9 mouse cellular contexts compared by ENCODE assay signal in genomic region chr10:20040116-20040515, GRCm38 (mm10).
A peak's percentile ranks its signal among the peaks of the same experiment; 100 is the strongest.
DNase-seq lines count a peak whose midpoint lies in the region; TF ChIP-seq lines count a peak whose summit lies in the region.
"Had no signal": no experiment of that assay in that cellular context is flagged by ENCODE, and none has a peak within 500 bp of the region (broad histone marks: within the 10 kb centered on the region; RNA-seq: fewer than 3 reads in every experiment).

No protein-coding gene starts in this region.

- H3K27ac ChIP-seq in liver, adult 2 months (replicated peaks; ENCODE audit: insufficient read depth, low read depth, low read length) = 0 out of 2 replicates have a peak overlapping the region, but pooled peaks have one; percentile 25
- peak overlapping the region; percentile 20 for H3K27ac ChIP-seq in gastrocnemius, adult 2 months
- H3K27ac ChIP-seq: embryonic facial prominence, embryonic 13.5 days had no signal

- no peaks in the 10 kb centered on the region for H3K36me3 ChIP-seq in liver, adult 2 months (ENCODE audit: control insufficient read depth, insufficient read depth, low read length)
- H3K36me3 ChIP-seq: embryonic facial prominence, embryonic 13.5 days; G1E had no signal

- no peaks in the 10 kb centered on the region for H3K27me3 ChIP-seq in liver, adult 2 months (ENCODE audit: control insufficient read depth, insufficient read depth, low read length)
- H3K27me3 ChIP-seq: embryonic facial prominence, embryonic 13.5 days had no signal

- H3K4me3 ChIP-seq in liver, adult 2 months (ENCODE audit: insufficient read depth, low read depth, low read length) = no peak overlapping the region
- no peak overlapping the region for H3K4me3 ChIP-seq in gastrocnemius, adult 2 months
- H3K4me3 ChIP-seq: embryonic facial prominence, embryonic 13.5 days had no signal

- intact Hi-C loops in gastrocnemius, adult 2 months (cut with DNase I) = no loop called here
- intact Hi-C loops in heart, postnatal 25 days (cut with DNase I) = no loop called here

- H3K4me1 ChIP-seq in liver, adult 2 months (ENCODE audit: control insufficient read depth, insufficient read depth, low read length) = peaks cover 11% of the 10 kb centered on the region; the same call in 1 of the 2 replicates
- H3K4me1 ChIP-seq: embryonic facial prominence, embryonic 13.5 days had no signal

- TF ChIP-seq POLR2A in liver, adult 2 months (IDR thresholded peaks at IDR 0.05; ENCODE audit: extremely low read depth, insufficient read depth, low read length) = no peak

- 14% methylated on average over 7 of the region's 7 CpGs for WGBS in liver, adult 2 months

- TF ChIP-seq CTCF in liver, adult 2 months (IDR thresholded peaks at IDR 0.05; ENCODE audit: low read depth, low read length) = no peak
- TF ChIP-seq CTCF in gastrocnemius, adult 2 months (IDR thresholded peaks at IDR 0.05) = no peak

- no peaks in the 10 kb centered on the region for H3K79me2 ChIP-seq in liver, adult 2 months (ENCODE audit: control insufficient read depth, insufficient read depth, low read length)

- DNase-seq in liver, adult 2 months (ENCODE audit: extremely low read depth, low read depth, low spot score) = peak; percentile 91
- DNase-seq in liver = no peak
- peak; percentile 72 for DNase-seq in gastrocnemius, adult 2 months
- DNase-seq in heart, postnatal 25 days (ENCODE audit: low spot score) = peak; percentile 51
- DNase-seq in lung, postnatal 25 days (ENCODE audit: low spot score) = peak; percentile 60
- no peak for DNase-seq in cerebellum, adult 11-12 months
- no peak for DNase-seq in layer of hippocampus, adult 8-10 months (ENCODE audit: low spot score in 2 of 2)

- no peak overlapping the region for H3K9ac ChIP-seq in liver, adult 2 months (ENCODE audit: low read depth, low read length)
- H3K9ac ChIP-seq: embryonic facial prominence, embryonic 13.5 days had no signal

Comparison
In these comparisons a context has a peak if more than half of its experiments do, and no peak if none do; other contexts are left out.
1. DNase-seq: peak in liver, adult 2 months (single experiment), gastrocnemius, adult 2 months (single experiment), heart, postnatal 25 days (single experiment) and lung, postnatal 25 days (single experiment); none in liver (single experiment), cerebellum, adult 11-12 months (single experiment) and layer of hippocampus, adult 8-10 months (0 of 2).